Mouse (Mus musculus) mammary gland, adult 2 months (tissue): ENCODE results near the gene Skp1a. TPM values are rescaled to one million over a fixed set of nuclear protein-coding genes. Genes with fewer than 3 reads are reported as not detected.

Experiments
- polyA plus RNA-seq: library from polyadenylated mRNA; depleted of rRNA; stranded (reverse); fragments of >200 nt; gene quantifications from 2 replicates; pipeline ENCODE4 v1.2.3, GENCODE M21; 2012; ENCODE audit warnings: low replicate concordance; rRNA removed

Skp1a gene
- 9.7 and 44.8 TPM in 2 replicates for polyA plus RNA-seq

DNA sequence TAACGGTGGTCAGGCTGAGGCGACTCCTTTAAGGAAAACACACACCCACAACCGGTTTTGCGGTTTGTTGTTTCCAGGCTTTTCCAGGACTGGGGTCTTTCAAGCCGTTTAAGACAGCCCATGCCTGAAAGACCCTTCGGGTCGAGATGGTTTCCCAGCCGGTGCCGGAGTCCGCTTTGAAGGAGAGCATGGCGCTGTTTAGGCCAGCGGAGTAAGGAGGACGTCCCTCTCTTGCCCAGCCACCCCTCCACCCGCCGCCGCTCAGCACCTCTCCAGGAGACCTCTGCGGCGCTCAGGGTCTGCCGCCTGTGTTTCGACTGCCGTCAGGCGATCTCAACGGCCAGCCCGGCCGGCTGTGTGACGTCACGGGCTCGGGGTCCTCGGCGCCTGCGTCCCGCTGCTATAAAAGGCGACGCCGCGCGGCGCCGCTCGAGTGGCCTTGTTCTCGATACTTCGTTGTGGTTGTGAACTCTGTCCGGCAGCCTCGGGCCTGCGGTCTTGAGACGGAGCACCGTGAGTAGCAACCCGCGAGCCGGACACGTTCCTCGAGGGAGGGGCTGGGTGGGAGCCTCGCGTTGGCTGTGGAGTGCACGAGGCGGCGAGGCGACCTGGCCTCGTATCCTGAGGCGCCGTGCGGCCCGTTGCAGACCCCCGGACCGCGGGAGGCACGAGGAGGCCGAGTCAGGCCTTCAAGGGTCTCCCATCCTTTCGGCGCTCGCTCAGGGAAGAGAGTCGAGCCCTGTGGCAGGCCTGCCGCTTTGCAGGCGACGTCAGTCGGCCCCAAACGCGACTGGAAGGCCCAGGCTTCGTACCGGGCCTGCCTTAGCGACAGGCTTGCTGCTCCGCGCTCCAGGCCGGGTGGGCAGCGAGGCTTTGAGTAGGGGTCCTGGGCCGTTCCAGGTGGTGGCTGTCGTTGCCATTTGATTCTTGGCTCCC lies at the start of gene Skp1a:
Gene Skp1a, plus strand, starts transcription at position 390 of the 936 bp plus-strand sequence.

GRCm38 (mm10) chr11:52213887-52214286 lies 17.9 kb upstream of the Skp1a start, which contains the start of gene Olfr1371:
TSS of gene Olfr1371 (minus strand) at chr11:52213987.

GRCm38 (mm10) chr11:52282774-52283595 lies 51.2 kb downstream of the Skp1a start, which contains the start of gene Tcf7:
TSS of gene Tcf7 (minus strand) at chr11:52283014.

Other genes starting within 250 kb of the Skp1a start
- 27.9 and 119 TPM in 2 replicates for gene Ube2b, start 231.2 kb upstream of the Skp1a start, polyA plus RNA-seq
- gene Cdkl3, start 227.8 kb upstream of the Skp1a start, polyA plus RNA-seq = 1.6 and 1.9 TPM in 2 replicates
- 20.0 and 44.8 TPM in 2 replicates for gene Ppp2ca, start 133.3 kb upstream of the Skp1a start, polyA plus RNA-seq
- gene Olfr1373, start 86.5 kb upstream of the Skp1a start, polyA plus RNA-seq = not detected in 2 replicates
- not detected in 2 replicates for gene Olfr1371, start 18.0 kb upstream of the Skp1a start, polyA plus RNA-seq
- gene Tcf7, start 51.0 kb downstream of the Skp1a start, polyA plus RNA-seq = 83.5 and 191 TPM in 2 replicates
- gene Vdac1, start 128.9 kb downstream of the Skp1a start, polyA plus RNA-seq = 48.0 and 208 TPM in 2 replicates
- gene 9530068E07Rik, start 164.4 kb downstream of the Skp1a start, polyA plus RNA-seq = 124 and 218 TPM in 2 replicates